Comparison of ENCODE assay signal across 1 mouse cellular context in genomic region chr4:135313111-135313691, GRCm38 (mm10).
TF ChIP-seq lines count a peak whose summit lies in the region.

No protein-coding gene starts in this region.

TF ChIP-seq in MEL, 35 proteins besides CTCF, POLR2A, EP300 and RAD21 (continued from another document):
- TF ChIP-seq GATA1 (IDR thresholded peaks at IDR 0.05; ENCODE audit: low read depth, low read length) (peak; percentile 89), CHD1 (IDR thresholded peaks at IDR 0.05; ENCODE audit: low read depth, low read length) (no peak), USF2 (IDR thresholded peaks at IDR 0.05; ENCODE audit: borderline replicate concordance in 1 of 2, insufficient read depth in 1 of 2, low read depth in 1 of 2, low read length in 2 of 2) (no peak), MAZ (IDR thresholded peaks at IDR 0.05; ENCODE audit: low read depth, low read length) (peak; percentile 55; the same call in 1 of the 2 replicates), MYB (IDR thresholded peaks at IDR 0.05; ENCODE audit: low read depth, low read length) (peak; percentile 90), ETS1 (IDR thresholded peaks at IDR 0.05; ENCODE audit: low read depth, low read length) (peak; percentile 92), SMC3 (IDR thresholded peaks at IDR 0.05; ENCODE audit: low read depth, low read length) (peak; percentile 29; the same call in 1 of the 2 replicates), TAL1 (IDR thresholded peaks at IDR 0.05; ENCODE audit: low read length) (peak; percentile 89), TBP (IDR thresholded peaks at IDR 0.05; ENCODE audit: low read depth, low read length) (peak; percentile 84), HCFC1 (IDR thresholded peaks at IDR 0.05; ENCODE audit: low read depth, low read length) (0 out of 2 replicates have a peak, but pooled peaks have one; percentile 39), MYC (IDR thresholded peaks at IDR 0.05; ENCODE audit: low read depth, low read length) (no peak), MXI1 (IDR thresholded peaks at IDR 0.05; ENCODE audit: low read depth, low read length) (no peak; the same call in none of the 2 replicates), MEF2A (IDR thresholded peaks at IDR 0.05; ENCODE audit: extremely low read depth, insufficient replicate concordance, low read depth, low read length, poor library complexity, severe bottlenecking) (peak; percentile 94), KAT2A (conservative IDR thresholded peaks at IDR 0.05; ENCODE audit: low read depth, low read length) (no peak), UBTF (IDR thresholded peaks at IDR 0.05; ENCODE audit: borderline replicate concordance, insufficient read depth, low read depth, low read length) (no peak), RCOR1 (IDR thresholded peaks at IDR 0.05; ENCODE audit: low read depth, low read length) (no peak)
TF ChIP-seq in MEL: peak in this region for 17.
